Mouse (Mus musculus): ENCODE measurements at regions not wholly inside any gene's neighbourhood (a gene's known extent, or its start where the extent isn't known, plus 50 kb on each side); places are given as distances from the start of the nearest gene placed in this dataset.

DNA sequence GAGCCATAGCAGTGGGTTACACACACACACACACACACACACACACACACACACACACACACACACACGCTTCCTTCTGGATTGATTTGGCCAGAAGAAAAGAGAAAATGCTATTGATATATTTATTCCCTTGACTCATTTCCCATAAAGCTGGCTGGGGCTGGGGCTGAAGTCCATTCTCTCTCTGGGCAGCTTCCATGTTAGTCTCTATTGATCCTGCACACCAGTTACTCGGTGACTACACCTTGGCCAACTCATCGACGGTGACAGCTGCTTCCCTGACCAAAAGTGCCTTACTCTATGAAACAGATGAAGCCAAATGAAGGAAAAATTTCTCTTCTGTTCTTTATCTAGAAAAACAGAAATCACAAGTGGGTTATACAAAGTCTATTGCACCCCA lies 82.1 kb downstream of the Snx18 start:
- no peak for DNase-seq

DNA sequence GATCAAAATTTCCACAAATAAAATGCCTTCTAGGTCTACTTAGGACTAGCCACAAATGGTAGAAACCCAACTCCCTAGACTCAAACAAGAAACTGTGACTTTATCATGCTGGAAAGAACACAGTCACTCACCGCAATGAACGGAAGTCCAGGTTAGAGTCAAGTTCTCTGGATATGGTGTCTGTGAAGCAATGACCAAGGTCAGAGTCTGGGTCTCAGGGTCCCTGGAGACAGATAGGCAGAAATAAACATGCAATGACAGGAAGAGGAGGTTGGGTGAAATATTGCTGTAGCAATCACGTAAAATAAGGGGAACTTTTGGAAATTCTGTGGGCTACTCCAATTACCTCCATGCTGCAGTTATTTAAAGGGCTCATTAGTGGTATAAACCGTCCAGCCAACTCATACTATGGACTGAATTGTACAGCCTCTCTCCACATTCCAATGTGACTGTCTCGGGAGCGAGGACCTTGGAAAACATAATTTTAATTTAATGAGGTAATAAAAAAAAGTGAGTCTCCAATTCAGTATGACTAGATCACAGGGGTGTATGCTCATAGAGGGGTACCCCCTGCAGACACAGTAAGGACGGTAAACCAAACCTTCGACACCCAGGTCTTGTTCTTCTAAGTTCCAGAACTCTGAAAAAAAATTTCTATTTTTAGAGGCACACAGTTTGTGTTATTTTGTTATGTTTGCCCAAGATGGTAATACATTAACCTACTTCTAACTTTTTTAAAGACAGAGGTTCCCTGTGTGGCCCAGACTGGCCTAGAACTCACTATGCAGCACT lies 83.5 kb downstream of the Snx18 start:
- DNase-seq = peak; percentile 55

GRCm38 (mm10) chr13:113533884-113534445 lies 84.4 kb downstream of the Snx18 start:
- no peak for DNase-seq

DNA sequence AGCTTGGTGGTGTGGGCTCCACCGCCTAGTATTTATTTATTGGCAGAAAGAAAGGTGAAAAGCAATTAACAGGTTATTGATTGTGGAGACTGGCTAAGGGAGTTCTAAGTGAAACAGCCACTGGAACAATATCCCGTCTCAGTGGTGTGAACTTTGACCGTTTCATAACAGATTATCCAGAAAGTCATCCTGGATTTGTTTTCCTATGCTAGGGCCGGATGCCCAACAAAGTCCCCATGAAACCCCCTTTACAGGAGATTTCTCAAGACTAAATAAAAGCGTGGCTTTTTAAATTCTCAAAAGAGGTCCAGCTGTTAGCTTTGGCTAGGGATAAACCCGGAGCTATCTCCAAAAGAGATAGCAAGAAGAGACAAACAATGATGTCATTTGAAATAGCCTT lies 91.4 kb downstream of the Snx18 start:
- peak; percentile 35 for DNase-seq

DNA sequence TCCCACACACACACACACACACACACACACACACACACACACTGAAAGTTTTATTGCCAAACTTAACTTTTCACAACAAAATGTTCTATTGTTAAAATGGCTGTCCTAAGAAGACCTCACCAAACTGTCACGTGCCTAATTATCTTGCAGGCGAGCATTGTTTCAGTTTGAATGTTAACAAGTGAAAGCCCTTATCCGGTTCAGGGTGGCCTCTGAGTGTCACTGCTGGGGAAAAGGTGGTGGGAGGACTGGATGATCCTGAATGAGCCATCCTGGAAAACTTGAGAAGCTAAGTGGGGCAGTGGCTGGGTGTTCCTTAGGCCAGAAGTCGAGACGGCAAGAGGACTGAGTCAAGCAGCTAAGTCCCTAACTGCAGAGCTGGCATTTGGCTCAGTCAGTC lies 94.9 kb downstream of the Snx18 start:
- no peak for DNase-seq

DNA sequence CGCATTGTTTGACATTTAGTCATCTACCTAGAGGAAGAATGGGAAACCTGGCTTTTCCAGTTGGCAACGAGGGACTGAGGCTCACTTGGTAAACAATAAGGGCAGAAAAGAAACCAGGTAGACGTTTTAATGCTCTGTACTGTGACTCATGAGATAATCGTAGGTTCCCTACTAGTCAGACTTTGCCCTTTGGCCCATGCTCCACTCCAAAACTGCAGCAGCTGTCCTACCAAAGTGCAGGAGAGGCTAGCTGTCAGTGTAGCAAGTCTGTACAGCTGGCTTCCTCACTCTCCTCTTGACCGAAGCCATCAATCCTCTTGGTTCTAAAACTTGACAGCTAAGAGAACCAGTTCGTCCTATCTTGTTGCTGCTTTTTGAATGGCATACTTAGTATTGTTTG lies 100.2 kb downstream of the Snx18 start:
- DNase-seq = peak; percentile 84

GRCm38 (mm10) chr13:113516102-113516501 lies 102.3 kb downstream of the Snx18 start:
- no peak for DNase-seq

- DNase-seq = no peak
These were observed 103.2 kb downstream of the Snx18 start for GRCm38 (mm10) chr13:113515162-113515600.

- peak; percentile 80 for DNase-seq
These were observed 108.8 kb downstream of the Snx18 start for GRCm38 (mm10) chr13:113509403-113510185.

DNA sequence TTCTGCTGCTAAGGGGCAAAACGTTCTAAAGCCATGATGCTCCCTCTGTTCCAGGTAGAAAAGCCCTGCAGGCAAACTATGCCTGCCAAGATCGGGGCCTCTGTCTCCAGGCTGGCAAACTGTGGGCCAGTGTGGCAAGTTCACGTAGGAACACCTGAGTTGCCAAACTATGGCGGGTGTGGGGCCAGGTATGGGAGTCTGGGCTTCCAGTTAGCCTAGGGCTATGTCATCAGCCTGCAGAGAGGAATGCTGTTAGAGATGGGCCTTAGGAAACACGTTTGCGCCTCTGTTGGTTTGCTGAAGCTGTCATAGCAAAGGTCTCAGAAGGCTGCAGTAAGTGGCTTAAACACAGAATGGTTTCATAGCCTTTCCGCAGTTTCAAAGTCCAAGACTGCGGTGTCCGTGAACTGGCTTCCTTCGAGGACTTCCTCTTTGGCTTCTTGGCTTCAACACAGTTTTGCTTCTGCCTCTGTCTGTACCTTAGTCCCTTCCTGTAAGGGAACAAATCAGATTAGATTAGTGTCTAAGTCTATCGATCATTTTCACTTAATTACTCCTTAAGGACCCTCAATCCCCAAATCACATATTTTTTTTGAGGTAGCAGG lies 110.1 kb downstream of the Snx18 start:
- peak; percentile 26 for DNase-seq

- DNase-seq = no peak
These were observed 115.8 kb downstream of the Snx18 start for GRCm38 (mm10) chr13:113502528-113502927.

DNA sequence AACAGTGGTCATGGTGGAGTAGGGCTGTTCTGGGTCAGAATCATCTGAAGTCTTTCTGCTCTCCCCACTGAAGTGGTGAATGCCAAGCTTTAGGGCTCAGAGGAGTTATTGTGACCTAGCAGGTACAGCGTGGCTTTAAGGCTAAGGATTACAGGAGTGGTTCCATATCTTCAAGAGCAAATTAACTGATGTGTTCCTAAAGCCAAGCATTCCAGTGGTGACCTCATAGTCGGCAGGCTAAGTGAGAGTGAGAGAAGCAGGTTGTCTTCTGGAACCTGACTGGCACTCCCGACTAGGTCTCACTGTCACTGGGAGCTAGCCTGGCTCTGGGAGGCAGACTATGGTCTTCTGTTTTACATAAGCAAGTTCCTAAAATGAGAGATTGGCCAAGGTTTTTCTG lies 116.3 kb downstream of the Snx18 start:
- no peak for DNase-seq

DNA sequence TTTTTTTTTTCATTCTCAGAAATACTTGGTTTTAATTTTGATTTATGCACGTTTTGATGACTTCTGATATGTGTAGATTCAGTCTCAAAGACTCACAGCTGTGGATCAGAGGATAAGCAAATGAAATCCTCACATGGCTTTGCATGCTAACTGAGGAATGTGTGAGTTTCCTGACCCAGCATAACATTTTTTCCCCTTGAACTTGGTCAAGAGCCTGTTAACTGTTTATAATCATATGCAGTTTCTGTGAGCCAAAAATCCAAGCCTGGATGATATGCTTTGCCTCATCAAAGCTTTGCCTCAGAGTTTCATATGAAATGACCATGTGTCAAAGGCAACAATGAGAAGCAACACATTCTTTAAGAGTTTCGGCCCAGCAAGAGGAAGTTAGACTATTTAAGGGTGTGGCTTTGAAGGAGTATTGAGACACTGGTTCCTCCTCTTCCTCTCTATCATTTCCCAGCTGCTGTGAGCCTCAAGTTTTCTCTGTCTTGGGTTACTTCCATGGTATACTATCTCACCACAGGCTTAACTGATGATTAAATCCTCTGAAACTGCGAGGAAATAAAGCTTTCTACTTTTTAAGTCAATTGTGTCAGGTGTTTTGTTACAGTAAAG lies 117.9 kb downstream of the Snx18 start:
- DNase-seq = peak; percentile 24

DNA sequence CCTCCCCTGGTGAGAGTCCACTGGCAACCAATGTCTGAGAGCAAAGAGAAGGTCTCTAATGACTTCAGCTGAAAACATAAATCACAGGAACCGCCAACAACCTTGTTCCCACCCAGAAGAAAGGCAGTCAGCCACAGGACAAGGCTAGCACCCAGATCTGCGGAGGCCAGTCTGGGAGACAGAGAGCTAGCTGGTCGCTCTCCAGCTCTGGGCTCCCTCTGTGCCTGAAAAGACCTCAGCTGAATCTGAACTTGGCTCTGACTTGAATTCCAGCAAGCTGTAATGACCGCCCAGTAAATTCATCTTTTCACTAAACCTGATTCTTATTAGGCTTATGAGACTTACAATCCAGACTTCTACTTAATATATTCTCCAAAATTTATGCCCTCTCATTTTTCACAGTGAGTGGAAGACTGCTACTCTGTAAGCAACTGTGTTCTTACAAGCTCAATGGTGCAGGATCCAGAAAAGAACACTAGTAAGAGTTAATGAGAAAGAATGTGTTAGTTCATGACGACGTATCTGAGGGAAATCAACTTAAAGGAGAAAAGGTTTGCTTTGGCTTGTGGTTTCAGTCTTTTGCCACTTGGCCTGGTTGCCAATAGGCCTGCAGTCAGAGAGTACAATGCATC lies 119.2 kb downstream of the Snx18 start:
- DNase-seq = no peak

GRCm38 (mm10) chr13:113495595-113496285 lies 122.6 kb downstream of the Snx18 start:
- DNase-seq = peak; percentile 26

- DNase-seq = no peak
These were observed 123.2 kb downstream of the Snx18 start for GRCm38 (mm10) chr13:113495136-113495535.

- DNase-seq = no peak
These were observed 123.7 kb downstream of the Snx18 start for GRCm38 (mm10) chr13:113494688-113495087.

DNA sequence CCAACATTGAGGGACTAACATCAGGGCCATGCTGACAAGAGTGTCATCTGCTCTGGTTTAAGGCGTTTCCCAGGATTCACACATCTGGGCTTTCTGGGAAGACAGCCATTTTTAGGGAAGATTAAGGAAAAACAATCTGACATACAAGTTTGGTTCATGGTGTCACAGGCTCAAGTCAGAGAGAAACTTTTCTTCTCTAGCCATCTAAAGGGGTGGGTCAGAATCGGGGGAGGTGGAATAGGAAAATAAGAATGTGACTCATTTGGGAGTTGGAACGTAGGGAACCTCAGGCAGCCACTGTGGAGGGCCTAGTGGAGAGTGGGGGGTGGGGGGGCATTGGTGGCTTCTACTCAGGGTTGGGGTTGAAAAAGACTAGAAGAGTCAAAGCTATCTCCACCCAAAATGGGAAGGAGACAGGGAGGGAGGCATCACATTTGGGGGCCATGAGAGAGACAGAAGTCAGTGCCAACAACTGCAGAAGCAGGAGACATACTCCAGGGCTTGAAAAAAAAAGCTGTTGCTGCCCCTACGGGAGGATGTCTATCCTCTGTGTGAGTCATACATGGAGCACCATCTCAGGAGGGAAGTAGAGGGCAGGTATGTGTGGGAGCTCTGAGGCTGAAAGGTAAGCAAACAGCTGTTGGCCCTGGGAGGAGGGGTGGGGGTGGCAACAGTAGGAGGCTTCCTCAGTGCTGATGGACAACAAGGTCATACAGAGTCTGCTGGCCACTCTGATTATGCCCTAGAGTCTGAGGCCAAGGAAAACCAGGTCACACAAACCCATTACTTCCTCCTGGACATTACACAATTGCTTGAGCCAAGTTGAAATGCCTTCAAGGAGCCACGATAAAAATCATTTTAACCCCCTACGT lies 128.2 kb downstream of the Snx18 start:
- no peak for DNase-seq

GRCm38 (mm10) chr13:113486368-113486955 lies 131.9 kb downstream of the Snx18 start:
- peak; percentile 23 for DNase-seq

DNA sequence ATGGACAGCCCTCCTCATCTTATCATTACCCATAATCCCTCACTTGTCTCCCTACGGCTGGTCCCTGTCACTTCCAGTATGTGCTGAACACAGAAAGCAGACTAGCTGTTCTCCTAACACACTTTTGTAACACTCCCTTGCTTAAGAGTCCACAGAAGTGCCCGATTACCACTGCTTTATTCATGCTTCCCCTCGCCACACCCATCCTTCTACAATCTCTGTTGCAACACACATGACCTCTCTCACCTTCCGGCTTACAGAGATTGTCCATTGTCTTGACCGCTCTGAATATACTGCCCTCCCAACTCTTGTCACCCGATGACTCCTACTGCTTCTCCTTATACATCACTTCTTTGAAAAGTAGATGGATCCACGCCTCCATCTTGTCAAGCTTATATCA lies 132.9 kb downstream of the Snx18 start:
- DNase-seq = no peak
